Mouse (Mus musculus): ENCODE data around the gene Ccdc138. TPM values are rescaled to one million over a fixed set of nuclear protein-coding genes. Genes with fewer than 3 reads are reported as not detected.

Gene Ccdc138
- 2.3 and 5.2 TPM in 2 replicates for polyA plus RNA-seq (2015; fragmentation: Nextera tagmentation; extraction: Ambion mirVana)

GRCm38 (mm10) chr10:58497320-58498284 lies at the start of gene Ccdc138:
Ccdc138 (plus strand) TSS chr10:58497948.

Other genes starting within 250 kb of the Ccdc138 start
- 51.2 and 83.3 TPM in 2 replicates for gene Gcc2, start 242.5 kb upstream of the Ccdc138 start, polyA plus RNA-seq (2015; fragmentation: Nextera tagmentation; extraction: Ambion mirVana)
- 72.6 and 86.7 TPM in 2 replicates for gene Lims1, start 174.5 kb upstream of the Ccdc138 start, polyA plus RNA-seq (2015; fragmentation: Nextera tagmentation; extraction: Ambion mirVana)
- gene Ranbp2, start 51.0 kb upstream of the Ccdc138 start, polyA plus RNA-seq (2015; fragmentation: Nextera tagmentation; extraction: Ambion mirVana): 8.0 and 12.7 TPM in 2 replicates
- 0.17 and 0.39 TPM in 2 replicates for gene Edar, start 177.7 kb downstream of the Ccdc138 start, polyA plus RNA-seq (2015; fragmentation: Nextera tagmentation; extraction: Ambion mirVana)
- not detected in 2 replicates for gene Gm17542, start 220.3 kb downstream of the Ccdc138 start, polyA plus RNA-seq (2015; fragmentation: Nextera tagmentation; extraction: Ambion mirVana)